Mouse (Mus musculus) monocyte, adult 2 months (primary cell): ENCODE measurements around the gene 2310034G01Rik.
A peak's percentile ranks its signal among the peaks of the same experiment; 100 is the strongest.

ENCODE experiments used
- DNase-seq, 2 experiments: peaks; one replicate each; pipeline ENCODE4 v3.0.0; 2022; ENCODE audit warnings: low spot score in 2 of 2, low read depth in 1 of 2

The 2310034G01Rik gene

DNA sequence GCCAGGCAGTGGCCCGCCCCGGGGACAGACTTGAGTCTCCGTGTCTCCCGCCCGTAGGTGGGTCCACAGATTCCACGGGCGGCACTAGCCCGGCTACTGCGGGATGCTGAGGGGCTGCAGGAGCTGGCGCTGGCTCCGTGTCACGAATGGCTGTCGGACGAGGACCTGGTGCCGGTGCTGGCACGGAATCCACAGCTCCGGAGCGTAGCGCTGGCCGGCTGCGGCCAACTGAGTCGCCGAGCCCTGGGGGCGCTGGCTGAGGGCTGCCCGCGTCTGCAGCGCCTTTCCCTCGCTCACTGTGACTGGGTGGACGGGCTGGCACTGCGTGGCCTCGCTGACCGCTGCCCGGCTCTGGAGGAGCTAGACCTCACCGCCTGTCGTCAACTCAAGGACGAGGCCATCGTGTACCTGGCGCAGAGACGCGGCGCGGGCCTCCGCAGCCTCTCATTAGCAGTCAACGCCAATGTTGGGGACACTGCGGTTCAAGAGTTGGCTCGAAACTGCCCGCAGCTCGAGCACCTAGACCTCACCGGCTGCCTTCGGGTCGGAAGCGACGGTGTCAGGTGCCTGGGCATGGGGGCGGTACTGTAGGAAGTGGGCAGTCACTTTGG, 21.0 kb downstream of the 2310034G01Rik start:
- no peak for DNase-seq

DNA sequence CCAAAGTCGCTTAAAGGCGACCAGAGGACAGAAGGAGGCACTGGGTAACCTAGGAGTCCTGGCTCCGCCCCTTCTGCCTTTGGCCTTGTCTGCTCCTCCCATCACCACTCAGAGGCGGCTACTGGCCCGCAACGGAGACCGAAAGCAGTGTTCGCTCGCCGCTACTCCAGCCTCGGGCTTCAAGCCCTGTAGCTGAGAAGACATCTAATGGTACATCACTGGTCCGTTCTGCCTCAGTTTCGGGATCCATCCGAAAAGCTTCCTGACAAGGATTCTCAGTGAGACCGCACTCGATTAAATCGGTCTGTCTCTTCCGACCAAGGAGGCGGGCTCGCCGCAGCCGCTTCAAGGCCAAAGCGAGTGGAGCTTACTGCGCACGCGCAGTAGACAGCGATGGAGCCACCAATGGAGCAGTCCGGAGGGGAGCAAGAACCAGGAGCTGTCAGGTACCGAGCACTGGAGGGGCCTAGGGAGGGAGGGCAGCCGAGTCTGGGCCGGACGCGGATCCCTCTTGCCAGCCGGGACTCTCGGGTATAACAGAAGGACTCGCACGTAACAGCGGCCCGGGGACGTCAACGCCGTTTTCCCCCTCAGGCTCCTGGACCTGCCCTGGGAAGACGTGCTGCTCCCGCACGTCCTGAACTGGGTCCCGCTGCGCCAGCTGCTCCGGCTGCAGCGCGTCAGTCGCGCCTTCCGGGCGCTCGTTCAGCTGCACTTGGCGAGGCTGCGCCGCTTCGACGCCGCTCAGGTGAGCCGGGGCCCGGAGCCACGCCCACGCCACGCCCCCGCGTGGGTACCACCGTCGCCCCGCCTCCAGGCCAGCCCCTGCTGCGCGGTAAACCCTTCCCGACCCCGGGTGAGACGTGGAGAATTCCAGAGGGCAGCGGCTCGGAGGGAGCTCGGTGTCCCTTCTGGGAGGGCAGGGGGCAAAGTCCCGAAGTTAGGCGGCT, 21.7 kb downstream of the 2310034G01Rik start, which contains the start of gene Fbxl15:
TSS of gene Fbxl15 (plus strand) at position 104 of the 950 bp plus-strand sequence.
- peak; percentile 83 to 91 for DNase-seq

DNA sequence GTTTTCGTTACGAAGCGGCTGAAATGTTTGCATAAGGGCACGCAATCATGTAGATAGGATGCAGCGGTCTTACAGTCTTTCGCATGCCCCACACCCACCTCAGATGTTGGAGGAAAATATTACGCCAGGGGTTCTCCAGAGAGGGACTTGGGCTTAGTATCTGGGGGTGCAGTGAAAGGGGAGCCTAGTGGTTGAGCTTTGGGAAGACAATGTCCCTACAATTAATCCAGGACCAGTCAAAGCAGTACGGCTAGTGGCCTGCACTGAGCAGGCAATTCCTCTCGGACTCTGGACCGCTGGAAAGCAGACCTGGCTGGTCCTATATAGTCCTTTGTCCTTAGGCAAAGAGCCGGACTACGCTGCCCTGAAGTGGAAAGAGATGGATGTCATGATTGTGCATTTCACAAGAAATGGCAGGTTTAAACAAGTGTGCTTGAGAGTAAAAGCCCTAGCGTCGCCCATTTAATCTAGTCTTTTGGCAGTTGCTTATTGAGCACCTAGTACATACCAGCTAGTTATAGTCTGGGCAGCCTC, 22.5 kb downstream of the 2310034G01Rik start:
- DNase-seq, result no peak

DNA sequence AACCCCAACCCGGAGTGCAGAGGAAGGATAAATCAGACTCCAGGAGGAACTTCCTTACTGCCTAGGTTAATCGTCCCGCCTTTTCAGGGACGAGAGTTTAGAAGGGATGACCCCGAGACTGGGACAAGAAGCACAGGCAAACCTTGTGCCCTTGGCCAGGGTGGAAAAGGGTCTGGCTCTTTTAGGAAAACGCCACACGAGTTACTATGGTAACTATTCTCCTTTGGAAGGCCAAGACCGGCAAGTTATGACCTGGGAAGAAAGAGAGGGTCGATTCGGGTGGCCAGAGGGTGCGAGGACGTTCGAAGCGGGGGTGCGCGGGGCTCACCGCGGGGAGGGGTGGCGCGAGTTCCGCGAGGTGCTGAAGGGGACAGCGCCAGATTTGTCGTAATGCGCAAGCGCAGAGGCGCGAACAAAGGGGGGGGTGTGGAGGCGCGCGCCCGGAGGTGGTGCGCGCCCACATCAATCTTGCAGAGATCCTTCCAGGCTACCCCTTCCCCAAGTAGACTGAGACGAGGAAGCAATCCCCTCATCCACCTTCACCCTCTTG, 23.3 kb downstream of the 2310034G01Rik start, which contains the start of gene Psd:
TSS of gene Psd (minus strand) at position 401 of the 550 bp plus-strand sequence.
- DNase-seq, result no peak

GRCm38 (mm10) chr19:46326019-46326755, 23.9 kb downstream of the 2310034G01Rik start:
- no peak for DNase-seq

DNA sequence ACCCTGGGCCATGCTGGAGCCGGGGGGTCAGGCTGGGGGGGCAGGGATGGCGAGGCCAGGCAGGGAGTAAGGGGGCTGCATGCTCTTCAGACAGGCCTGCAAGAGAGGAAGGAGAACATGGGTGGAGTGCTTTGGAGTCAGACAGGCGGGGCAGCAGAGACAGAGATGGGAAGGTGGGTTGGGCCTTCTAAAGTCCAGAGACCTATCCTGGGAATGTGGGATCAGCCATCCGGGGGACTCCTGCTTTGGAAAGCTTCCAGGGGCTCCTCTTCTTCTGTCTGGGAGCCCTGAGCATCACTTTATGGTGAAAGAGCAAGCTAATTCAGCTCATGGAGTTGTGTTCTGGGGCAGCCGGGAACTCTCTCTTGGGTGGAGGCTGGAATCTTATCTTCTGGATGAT, 25.2 kb downstream of the 2310034G01Rik start:
- no peak for DNase-seq

GRCm38 (mm10) chr19:46324366-46324765, 25.7 kb downstream of the 2310034G01Rik start:
- DNase-seq, result no peak

DNA sequence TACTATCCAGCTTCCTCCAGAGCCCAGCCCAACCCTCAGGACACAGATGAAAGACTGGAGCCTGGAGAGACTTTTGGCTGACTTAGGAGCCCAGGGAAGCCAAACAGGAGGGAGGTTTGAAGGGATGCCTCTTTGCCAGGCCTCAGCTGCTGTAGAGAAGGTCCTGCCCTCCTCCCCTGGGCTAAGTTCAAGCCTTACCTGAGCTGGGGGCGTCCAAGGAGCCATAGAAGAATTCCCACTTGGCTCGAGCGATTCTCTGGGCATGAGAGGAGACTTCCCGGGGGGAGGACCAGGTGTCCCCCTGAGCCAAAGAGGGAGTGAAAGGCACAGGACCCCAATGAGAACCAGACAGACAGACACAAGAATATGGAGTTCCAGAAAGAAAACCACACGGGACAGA, 26.4 kb downstream of the 2310034G01Rik start:
- DNase-seq, result no peak

DNA sequence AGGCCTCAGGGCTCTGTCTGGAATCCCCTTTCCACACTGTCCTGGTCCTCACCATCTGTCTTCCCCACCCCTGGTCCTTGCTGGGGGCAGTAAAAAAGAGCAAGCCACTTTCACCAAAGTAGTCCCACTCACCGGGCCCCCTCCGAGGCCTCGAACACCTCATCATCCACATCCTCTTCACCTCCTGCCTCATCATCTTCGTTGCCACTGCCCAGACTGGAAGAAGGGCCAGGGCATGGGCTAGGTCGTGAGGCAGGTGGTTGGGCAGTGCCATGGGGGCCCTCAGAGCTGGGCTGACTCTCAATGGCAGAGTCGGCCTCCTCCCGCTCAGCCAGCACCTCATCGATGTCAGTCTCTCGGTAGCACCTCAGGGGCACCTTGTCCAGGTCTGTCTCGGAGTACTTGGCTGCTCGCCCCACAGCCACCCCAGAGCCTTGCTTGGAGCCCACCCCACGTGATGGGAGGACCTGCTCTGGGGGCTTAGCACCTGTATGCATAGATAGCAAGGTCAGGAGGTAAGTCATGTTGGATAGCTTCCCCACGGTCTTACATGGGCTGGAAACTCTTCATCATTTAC, 27.0 kb downstream of the 2310034G01Rik start:
- DNase-seq, result no peak

DNA sequence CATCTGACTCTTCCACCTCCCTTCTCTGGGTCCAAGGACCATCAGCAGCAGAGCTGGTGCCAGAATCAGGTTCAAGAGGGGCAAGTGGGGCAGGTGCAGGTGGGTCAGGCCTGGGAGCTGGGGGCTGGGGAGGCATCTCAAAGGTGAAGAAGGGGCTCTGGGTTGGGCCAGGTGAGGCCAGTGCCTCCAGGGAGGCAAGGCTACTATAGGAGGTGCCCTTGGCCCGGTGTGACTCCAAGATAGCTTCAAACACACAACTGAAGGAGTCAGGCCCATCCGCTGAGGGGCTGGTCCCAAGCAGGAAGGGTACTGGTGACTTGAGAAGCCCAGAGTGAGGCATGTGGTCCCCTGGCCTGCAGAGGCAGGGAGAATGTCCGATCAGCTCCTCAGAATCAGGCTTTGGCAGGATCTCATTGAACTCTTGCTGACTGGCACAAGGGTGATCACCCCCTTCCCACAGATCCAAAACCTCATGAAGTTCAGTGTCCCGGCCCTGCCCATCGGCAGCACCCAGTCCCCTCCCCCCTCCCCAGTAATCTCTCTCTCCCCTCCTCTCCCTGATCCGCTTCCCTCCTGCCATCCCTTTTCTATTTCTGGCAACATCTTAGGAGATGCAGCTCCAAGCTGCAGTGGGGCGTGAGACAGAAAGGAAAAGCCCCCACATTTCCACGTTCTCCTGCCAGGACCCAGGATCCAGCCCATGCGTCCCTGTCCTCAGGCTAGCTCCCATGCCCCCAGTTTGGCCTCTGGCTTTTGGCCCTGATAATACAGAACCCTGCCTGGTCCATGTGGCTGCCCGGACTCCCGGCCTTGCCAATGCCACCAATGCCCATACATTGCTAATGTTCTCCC, 27.7 kb downstream of the 2310034G01Rik start:
- no peak for DNase-seq

GRCm38 (mm10) chr19:46321101-46321943, 28.8 kb downstream of the 2310034G01Rik start:
- no peak for DNase-seq

DNA sequence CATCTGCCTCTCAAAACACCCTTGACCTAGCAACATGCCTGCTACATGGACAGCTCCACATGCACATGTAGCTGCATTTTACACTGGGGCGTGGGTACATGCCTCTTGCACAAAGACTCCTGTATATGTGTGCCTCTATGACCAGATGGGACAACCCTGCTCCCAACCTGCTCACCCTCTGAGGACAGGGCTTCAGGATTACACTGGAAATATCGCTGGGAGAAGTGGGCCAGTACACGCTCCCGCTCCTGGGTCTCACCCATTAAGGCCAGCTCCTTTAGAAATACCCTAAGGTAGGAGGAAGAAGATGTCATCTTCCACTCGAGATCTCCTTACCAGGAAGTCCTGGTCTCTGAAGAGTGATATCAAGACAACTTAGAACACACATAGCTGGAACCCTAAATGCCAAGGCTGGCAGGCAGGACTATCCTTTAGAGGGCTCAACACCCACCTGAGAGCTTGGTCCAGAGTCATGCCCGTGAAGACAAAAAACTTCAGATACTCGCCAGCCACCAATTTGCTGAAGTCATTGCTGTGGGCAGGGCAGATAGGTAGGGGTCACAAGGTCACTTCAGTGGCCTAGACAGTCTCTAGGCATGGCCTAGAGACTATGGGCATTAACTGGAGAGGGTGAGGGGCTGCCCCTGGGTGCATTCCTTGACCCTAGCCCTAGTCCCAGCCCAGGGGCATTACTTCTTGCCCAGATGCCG, 29.9 kb downstream of the 2310034G01Rik start:
- no peak for DNase-seq

- DNase-seq, result no peak
Observed at GRCm38 (mm10) chr19:46318586-46319378, 31.3 kb downstream of the 2310034G01Rik start.

- DNase-seq, result no peak
Observed at GRCm38 (mm10) chr19:46318031-46318471, 32.1 kb downstream of the 2310034G01Rik start.

GRCm38 (mm10) chr19:46317546-46317885, 32.6 kb downstream of the 2310034G01Rik start:
- DNase-seq, result no peak

DNA sequence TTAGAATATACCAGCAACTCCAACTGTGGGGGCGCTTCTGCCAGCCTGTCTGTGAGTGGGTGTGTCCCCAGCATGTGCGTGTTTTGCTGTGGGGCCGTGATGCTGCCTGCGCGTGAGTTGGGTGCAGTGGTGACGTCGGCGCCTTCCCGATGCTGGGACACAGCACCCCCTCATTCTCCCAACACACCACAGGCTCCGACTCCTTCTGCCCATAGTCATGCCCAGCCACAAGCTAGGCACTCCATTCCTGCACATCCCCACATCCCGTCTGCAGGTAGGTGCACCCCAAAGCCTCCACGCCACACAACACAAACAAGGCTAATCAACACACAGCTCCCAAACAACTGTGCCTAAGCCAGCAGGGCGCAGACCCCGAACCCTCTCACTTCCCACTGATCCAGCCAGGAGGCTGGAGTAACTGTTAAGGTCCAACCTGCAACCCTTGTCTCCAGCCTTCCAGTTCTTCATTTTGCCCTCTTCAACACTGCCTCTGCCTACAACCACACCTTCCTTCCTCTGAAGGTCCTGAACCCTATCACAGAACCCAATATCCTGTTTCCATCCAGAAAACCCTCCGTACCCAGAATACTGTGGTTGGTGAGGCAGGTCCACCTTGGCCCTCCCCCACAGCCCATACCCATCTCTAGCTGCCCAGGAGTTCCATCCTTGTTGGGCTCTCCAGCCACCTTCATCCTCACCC, 33.1 kb downstream of the 2310034G01Rik start:
- DNase-seq, result no peak
